Mouse (Mus musculus): ENCODE data around the gene Eng. TPM values are rescaled to one million over a fixed set of nuclear protein-coding genes. Genes with fewer than 3 reads are reported as not detected.

Gene Eng
- polyA plus RNA-seq (2012; rRNA removed), result 66.6 and 72.0 TPM in 2 replicates

DNA sequence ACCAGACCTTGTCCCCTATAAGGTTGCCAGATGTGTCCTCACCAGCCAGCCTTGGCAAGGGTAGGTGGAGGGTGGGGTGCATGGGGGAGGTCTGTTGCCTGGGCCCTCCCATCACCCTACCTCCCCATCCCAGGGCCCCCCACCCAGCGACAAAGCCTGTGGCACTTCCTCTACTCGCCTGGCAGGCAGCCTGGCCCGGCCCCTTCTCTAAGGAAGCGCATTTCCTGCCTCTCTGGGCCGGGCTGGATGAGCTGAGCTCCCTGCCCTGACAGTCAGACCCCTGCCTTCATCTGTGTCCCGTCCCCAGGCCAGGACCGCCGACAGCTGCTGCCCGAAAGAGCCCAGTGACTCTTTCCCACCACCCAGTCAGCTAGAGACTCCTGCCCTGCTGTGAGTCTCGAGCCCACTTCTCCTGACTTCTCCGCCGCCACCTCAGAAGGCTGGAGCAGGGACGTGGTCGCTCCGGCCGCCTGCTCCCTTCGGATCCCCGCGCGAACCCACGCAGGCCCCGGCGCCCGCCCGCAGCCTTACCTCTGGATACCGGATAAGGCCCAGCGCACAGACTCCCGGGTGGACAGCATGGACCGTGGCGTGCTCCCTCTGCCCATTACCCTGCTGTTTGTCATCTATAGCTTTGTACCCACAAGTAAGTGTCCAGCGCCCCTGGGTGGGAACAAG lies at the start of gene Eng:
Gene Eng (plus strand): TSS at position 217 of the 678 bp plus-strand sequence.

GRCm38 (mm10) chr2:32599409-32599808 lies 47.0 kb upstream of the Eng start, which contains the start of gene St6galnac6:
TSS of gene St6galnac6 (plus strand) at chr2:32599709.

GRCm38 (mm10) chr2:32621517-32621859 lies 24.9 kb upstream of the Eng start, which contains the start of gene Ak1:
TSS of gene Ak1 (plus strand) at chr2:32621758.

DNA sequence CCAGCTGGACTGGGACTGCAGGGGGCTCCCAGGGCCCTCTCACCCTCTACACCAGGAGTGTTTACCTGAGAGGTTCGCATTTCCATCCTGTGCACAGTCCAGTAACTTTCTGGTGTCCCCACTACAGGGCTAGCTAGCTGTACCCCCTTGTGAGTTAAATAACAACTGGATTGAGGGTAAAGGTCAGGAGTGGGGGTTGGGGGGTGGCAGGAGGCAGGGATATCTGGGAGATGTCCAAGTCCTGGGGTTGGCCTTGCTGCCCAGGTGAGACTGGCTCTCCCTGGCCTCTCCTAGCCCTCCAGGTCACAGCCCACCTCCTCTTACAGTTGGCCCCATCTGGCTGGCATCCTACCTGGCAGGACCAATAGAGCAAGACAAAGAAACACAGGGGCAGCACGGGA lies 57.6 kb downstream of the Eng start, which contains the start of gene Fpgs:
Gene Fpgs (minus strand): TSS at position 125 of the 401 bp plus-strand sequence.

DNA sequence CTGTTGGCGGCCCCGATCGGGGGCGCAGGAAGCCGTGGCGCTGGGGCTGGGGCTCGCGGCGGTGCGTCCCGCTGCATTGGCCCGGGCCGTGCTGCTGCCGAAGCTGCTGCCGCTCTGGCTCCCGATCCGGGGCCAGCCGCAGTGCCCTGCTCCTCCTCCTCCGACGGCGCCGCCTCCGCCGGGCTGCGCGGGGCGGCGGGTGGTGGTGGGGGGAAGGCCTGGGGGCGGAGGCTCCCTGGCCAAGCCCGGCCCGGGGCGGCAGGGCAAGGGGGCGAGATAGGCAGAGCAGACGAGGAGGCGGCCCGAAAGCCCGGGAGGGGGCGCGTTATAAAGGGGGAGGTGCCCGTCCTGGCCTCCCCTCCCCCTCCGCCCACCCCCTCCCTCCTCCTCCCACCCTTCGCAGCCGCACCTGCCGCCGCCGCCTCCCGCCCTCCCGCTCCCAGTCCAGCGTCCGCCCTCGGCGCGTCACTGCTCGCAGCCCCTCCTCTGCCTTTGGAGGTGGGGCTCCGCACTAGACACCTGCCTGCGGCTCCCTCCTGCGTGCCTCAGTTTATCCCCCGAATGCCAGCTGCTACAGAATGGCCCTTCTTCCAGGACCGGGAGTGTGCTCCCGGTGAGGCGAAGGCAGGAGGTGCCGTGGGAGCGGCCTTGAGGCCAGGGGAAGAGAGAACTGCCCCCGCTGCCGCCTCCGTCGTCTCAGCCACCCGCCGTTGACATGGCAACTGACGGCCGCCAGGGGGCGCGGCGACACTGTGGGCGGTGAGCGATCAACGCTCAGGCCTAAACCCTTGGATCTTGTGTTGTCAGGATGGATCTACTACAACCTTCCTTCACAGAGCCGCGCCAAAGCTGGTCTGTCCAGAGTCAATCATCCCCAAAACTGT lies 66.8 kb downstream of the Eng start, which contains the start of gene Cdk9:
Gene Cdk9 (minus strand): TSS at position 143 of the 884 bp plus-strand sequence.

DNA sequence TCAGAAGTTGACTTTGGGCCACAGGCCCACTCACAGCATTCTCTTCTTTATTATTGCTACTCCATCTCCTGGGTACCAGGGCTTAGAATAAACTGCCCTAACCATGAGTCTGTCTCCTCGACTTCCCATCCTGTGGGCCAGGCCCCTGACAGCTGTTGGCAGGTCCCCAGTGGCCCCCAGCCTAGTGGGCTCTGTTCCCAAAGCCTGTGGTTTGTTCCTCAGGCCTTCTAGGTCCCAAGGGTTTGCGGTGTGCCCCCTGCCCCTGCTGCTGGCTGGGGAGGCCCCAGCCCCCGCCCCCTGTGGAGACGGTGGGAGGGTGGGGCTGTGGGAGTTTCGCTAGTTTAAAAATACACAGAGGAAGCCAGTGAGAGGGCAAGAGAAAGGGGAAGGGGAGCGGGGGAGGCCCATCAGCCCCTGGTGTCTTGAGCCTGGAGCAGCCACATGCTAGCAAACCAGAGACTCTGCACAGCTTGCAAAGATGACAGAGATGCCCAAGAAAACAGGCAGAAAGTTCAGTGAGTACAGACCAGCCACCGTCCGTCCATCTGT lies 74.4 kb downstream of the Eng start, which contains the start of gene Sh2d3c:
Gene Sh2d3c (plus strand): TSS at position 375 of the 549 bp plus-strand sequence.

Other genes with a start within 250 kb of the Eng start
- 6.1 and 6.2 TPM in 2 replicates for gene Naif1, start 196.1 kb upstream of the Eng start, polyA plus RNA-seq (2012; rRNA removed)
- gene Slc25a25, start 195.2 kb upstream of the Eng start, polyA plus RNA-seq (2012; rRNA removed), result 22.3 and 23.9 TPM in 2 replicates
- 87.0 and 91.8 TPM in 2 replicates for gene Fam102a, start 111.3 kb upstream of the Eng start, polyA plus RNA-seq (2012; rRNA removed)
- 104 and 129 TPM in 2 replicates for gene Dpm2, start 75.7 kb upstream of the Eng start, polyA plus RNA-seq (2012; rRNA removed)
- 0.07 and 0.12 TPM in 2 replicates for gene Pip5kl1, start 71.8 kb upstream of the Eng start, polyA plus RNA-seq (2012; rRNA removed)
- gene 9430097D07Rik, start 70.9 kb upstream of the Eng start, polyA plus RNA-seq (2012; rRNA removed), result not detected in 2 replicates
- gene St6galnac4, start 59.5 kb upstream of the Eng start, polyA plus RNA-seq (2012; rRNA removed), result 52.5 and 67.7 TPM in 2 replicates
- gene St6galnac6, start 46.9 kb upstream of the Eng start, polyA plus RNA-seq (2012; rRNA removed), result 1,674 and 1,690 TPM in 2 replicates
- 13.3 and 16.6 TPM in 2 replicates for gene Ak1, start 24.8 kb upstream of the Eng start, polyA plus RNA-seq (2012; rRNA removed)
- gene Fpgs, start 57.5 kb downstream of the Eng start, polyA plus RNA-seq (2012; rRNA removed), result 66.9 and 67.1 TPM in 2 replicates
- 110 and 111 TPM in 2 replicates for gene Cdk9, start 66.5 kb downstream of the Eng start, polyA plus RNA-seq (2012; rRNA removed)
- gene Sh2d3c, start 74.5 kb downstream of the Eng start, polyA plus RNA-seq (2012; rRNA removed), result 12.3 and 15.6 TPM in 2 replicates
- gene 6330409D20Rik, start 94.4 kb downstream of the Eng start, polyA plus RNA-seq (2012; rRNA removed), result not detected in 2 replicates
- 106 and 146 TPM in 2 replicates for gene Tor2a, start 110.6 kb downstream of the Eng start, polyA plus RNA-seq (2012; rRNA removed)
- gene Ttc16, start 129.0 kb downstream of the Eng start, polyA plus RNA-seq (2012; rRNA removed), result 0.50 and 0.93 TPM in 2 replicates
- 55.8 and 75.5 TPM in 2 replicates for gene Ptrh1, start 129.2 kb downstream of the Eng start, polyA plus RNA-seq (2012; rRNA removed)
- gene Cfap157, start 137.8 kb downstream of the Eng start, polyA plus RNA-seq (2012; rRNA removed), result not detected in 2 replicates
- 14.9 and 17.9 TPM in 2 replicates for gene Stxbp1, start 200.7 kb downstream of the Eng start, polyA plus RNA-seq (2012; rRNA removed)
- gene Fam129b, start 229.5 kb downstream of the Eng start, polyA plus RNA-seq (2012; rRNA removed), result 64.1 and 85.2 TPM in 2 replicates

Measured in colon, adult 2 months (tissue).